Mouse (Mus musculus) E14TG2a.4 (cell line): ENCODE measurements around the gene Shisa6.
A peak's percentile ranks its signal among the peaks of the same experiment; 100 is the strongest.
"Not testable (repeated sequence)": the region's sequence is repeated elsewhere in the genome, so short reads cannot be mapped to it uniquely, and the experiment has no call there.

Source experiments
- H3K27me3 ChIP-seq: 2 replicates; pipeline ENCODE4 v1.6.1; 2014; ENCODE audit warnings: low read length, control low read depth; ENCODE audit not compliant: insufficient read depth
- H3K36me3 ChIP-seq: 2 replicates; pipeline ENCODE4 v1.6.1; 2014; ENCODE audit warnings: low read length, control low read depth; ENCODE audit not compliant: insufficient read depth
- H3K4me1 ChIP-seq: replicated peaks from 2 replicates; pipeline ENCODE4 v1.6.1; 2014; ENCODE audit warnings: low read depth, low read length, control low read depth
- H3K4me3 ChIP-seq: replicated peaks from 2 replicates; pipeline ENCODE4 v1.5.1; 2014; ENCODE audit warnings: mild to moderate bottlenecking, low read length
- H3K9me3 ChIP-seq: 2 replicates; pipeline ENCODE4 v1.6.1; 2014; ENCODE audit warnings: low read length, control low read depth
- CTCF ChIP-seq: conservative IDR thresholded peaks from 2 replicates; pipeline ENCODE4 v1.5.1; 2014; ENCODE audit warnings: low read length
- NANOG ChIP-seq: IDR thresholded peaks from 2 replicates; pipeline ENCODE4 v1.6.1; 2014; ENCODE audit warnings: borderline replicate concordance, low read length, mixed read lengths
- POU5F1 ChIP-seq: IDR thresholded peaks from 2 replicates; pipeline ENCODE4 v1.6.1; 2014; ENCODE audit warnings: low read length, borderline replicate concordance

Gene Shisa6

DNA sequence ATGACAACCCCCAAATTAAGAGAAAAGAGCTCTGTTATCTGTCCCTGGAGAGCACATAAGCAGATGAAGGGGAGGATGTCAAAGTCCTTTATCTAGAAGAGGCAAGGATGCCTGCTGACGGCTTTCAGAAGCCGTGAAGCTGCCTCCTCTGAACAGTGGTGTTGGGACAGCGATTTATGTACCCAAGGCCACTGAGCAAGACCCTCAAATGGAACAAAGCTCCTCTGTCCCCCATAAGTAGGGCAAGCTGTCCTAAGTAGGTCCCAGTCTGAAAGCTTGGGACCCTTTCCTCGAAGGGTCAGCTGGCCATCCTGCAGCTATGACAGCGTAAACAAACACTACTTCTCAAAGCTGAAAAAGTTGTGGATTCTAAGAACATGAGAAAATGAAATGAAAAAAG is 11.4 kb downstream of the Shisa6 start:
- Histone ChIP-seq H3K4me1 (no peaks in the 10 kb centered on the region), H3K36me3 (no peaks in the 10 kb centered on the region), H3K27me3 (peaks cover 15% of the 10 kb centered on the region; the same call in 1 of the 2 replicates), H3K9me3 (no peaks in the 10 kb centered on the region), H3K4me3 (no peak overlapping the region)
- TF ChIP-seq NANOG (no peak), CTCF (no peak), POU5F1 (no peak)

DNA sequence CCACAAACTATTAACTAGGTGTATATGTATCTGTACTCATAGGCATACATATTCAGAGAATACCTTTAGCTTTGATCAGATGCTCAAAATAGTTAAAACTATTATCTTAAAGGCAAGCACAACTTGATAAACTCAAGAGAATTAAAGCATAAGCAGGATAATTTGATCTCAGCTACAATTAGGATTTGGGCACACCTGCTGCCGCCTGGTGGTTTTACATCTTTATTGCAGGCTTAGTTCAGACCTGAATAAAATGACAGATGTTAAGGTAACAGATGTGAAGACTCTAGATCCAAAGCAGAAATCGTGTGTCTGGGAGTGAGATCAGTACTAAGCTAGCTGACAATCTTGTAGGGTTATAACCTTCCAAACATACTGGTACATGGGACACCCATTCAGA is 24.8 kb downstream of the Shisa6 start:
- no peaks in the 10 kb centered on the region for H3K36me3 ChIP-seq
- peak; percentile 75 for TF ChIP-seq CTCF
- no peak for TF ChIP-seq NANOG
- no peaks in the 10 kb centered on the region for H3K27me3 ChIP-seq
- no peaks in the 10 kb centered on the region for H3K4me1 ChIP-seq
- no peaks in the 10 kb centered on the region for H3K9me3 ChIP-seq
- H3K4me3 ChIP-seq: no peak overlapping the region

DNA sequence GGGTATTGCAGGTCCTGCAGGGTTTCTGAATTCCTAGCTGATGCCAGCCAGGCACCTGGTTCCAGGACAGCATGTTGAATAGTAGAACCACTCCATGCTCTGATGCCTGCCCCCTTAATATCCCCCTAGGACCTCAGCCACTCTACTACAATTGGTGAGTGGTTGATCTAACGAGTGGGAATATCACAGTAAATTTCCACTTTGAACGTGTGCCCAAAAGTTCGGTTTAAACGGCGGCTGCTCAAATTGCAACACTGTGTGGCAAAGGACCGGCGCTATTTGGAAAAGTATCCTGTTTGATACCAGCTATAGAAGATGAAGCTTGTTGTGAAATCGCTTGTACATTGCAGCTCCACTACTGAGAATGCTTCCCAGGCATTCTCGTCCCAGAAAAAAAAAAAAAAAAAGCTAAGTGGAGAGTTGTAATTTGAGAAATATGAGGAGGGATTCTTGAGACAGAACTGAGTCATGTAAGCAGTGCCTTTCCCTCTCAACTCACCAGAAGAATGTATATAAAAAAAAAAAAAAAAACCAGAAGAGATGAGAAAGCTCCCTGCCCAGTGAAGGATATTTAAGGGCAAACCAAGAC is 26.8 kb downstream of the Shisa6 start:
- no peaks in the 10 kb centered on the region for H3K4me1 ChIP-seq
- no peak overlapping the region for H3K4me3 ChIP-seq
- H3K36me3 ChIP-seq: no peaks in the 10 kb centered on the region
- no peaks in the 10 kb centered on the region for H3K9me3 ChIP-seq
- TF ChIP-seq CTCF: no peak
- TF ChIP-seq POU5F1: no peak
- no peak for TF ChIP-seq NANOG
- no peaks in the 10 kb centered on the region for H3K27me3 ChIP-seq

DNA sequence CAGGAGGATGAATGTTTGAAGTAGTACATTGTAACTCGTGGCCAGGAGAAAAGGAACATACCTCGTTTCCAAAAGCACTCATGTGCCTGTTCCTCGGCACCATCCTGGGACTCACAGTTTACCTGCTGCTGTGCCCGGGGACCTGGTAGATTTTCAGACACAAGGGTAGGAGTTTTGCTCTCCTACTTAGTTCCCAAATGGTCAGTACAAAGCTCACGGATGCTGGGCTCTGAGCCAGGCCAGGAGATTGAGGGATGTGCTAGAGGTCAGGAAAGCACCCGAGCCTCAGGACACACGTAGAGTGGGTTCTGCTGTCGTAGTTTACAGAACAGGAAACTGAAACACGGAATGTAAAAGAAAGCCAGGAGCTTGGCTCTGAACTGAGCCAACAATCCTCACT is 29.5 kb downstream of the Shisa6 start:
- H3K36me3 ChIP-seq: no peaks in the 10 kb centered on the region

DNA sequence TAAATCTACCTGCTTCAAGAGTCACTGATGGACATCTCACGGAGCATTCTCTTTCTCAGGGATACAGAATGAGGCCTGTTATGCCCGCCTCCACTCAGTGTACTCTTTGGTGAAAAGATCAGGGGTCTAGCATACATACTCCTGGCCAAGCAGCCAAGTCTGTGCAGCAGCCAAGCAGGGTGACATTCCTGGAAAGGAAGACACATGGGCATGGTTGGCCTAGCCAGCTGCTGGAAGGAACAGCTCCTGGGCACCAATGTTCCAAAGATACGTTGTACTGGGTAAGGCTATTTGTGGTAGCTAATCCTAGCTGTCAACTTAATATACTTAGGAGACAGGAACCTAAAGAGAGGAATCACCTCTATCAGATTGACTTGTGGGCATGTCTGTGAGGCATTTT is 31.4 kb downstream of the Shisa6 start:
- no peak for TF ChIP-seq NANOG
- Histone ChIP-seq H3K4me1 (no peaks in the 10 kb centered on the region), H3K27me3 (no peaks in the 10 kb centered on the region), H3K4me3 (no peak overlapping the region), H3K9me3 (no peaks in the 10 kb centered on the region), H3K36me3 (no peaks in the 10 kb centered on the region)

More for the DNA sequence above, 29.5 kb downstream of the Shisa6 start:
- TF ChIP-seq CTCF: no peak
- TF ChIP-seq NANOG: no peak
- no peak for TF ChIP-seq POU5F1
- no peaks in the 10 kb centered on the region for H3K9me3 ChIP-seq
- no peaks in the 10 kb centered on the region for H3K4me1 ChIP-seq
- H3K27me3 ChIP-seq: no peaks in the 10 kb centered on the region
- H3K4me3 ChIP-seq: no peak overlapping the region

GRCm38 (mm10) chr11:66487765-66488164 is 38.0 kb downstream of the Shisa6 start:
- H3K36me3 ChIP-seq: no peaks in the 10 kb centered on the region
- no peaks in the 10 kb centered on the region for H3K4me1 ChIP-seq
- no peaks in the 10 kb centered on the region for H3K27me3 ChIP-seq
- TF ChIP-seq CTCF: no peak
- no peak for TF ChIP-seq NANOG
- no peak for TF ChIP-seq POU5F1
- H3K9me3 ChIP-seq: no peaks in the 10 kb centered on the region
- H3K4me3 ChIP-seq: no peak overlapping the region

DNA sequence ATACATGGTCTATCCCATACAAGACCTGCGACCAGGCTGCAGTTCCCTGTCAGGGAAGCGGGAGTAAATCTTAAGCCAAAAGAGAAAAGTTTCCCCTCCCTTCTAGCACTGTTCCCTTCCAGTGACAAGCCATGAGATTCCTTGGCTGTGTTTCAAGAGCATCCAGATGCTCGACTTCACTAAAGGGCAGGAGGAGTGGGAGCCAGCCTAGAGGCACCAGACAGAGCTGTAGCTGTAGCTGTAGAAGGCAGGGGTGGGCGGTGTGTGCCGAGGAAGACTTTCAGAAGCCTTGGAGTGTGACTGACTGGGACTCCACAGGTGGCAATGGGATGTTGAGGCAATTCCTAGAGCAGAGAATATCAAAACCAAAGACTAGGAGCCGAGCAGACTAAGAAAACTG is 43.3 kb downstream of the Shisa6 start:
- H3K4me3 ChIP-seq: no peak overlapping the region
- H3K27me3 ChIP-seq: no peaks in the 10 kb centered on the region
- no peaks in the 10 kb centered on the region for H3K9me3 ChIP-seq
- TF ChIP-seq POU5F1 (no peak), NANOG (no peak)
- H3K36me3 ChIP-seq: no peaks in the 10 kb centered on the region
- no peaks in the 10 kb centered on the region for H3K4me1 ChIP-seq

GRCm38 (mm10) chr11:66442631-66443030 is 83.1 kb downstream of the Shisa6 start:
- Histone ChIP-seq H3K4me3 (no peak overlapping the region), H3K27me3 (no peaks in the 10 kb centered on the region), H3K9me3 (no peaks in the 10 kb centered on the region), H3K4me1 (no peaks in the 10 kb centered on the region), H3K36me3 (no peaks in the 10 kb centered on the region)
- TF ChIP-seq POU5F1 (no peak), NANOG (no peak), CTCF (no peak)

DNA sequence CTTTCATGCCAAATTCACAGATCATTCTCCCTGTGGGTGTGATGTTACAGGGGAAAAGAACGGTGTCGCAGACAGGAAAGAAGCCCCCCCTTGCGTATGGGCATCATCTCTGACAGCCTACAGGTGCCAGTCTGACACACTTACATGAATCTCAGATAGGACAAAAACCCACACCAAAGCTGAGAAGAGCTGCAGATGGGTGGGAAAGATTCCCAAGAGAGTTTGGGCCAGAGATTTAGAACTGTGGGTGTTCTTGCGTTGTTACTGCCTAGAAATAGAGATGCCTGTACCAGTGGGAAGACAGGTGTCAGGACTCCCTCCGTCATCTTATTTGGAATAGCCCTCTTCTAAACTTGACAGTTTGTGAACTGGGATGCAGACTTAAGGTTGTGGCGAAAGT is 99.6 kb downstream of the Shisa6 start:
- Histone ChIP-seq H3K9me3 (no peaks in the 10 kb centered on the region), H3K4me3 (no peak overlapping the region), H3K27me3 (no peaks in the 10 kb centered on the region), H3K4me1 (no peaks in the 10 kb centered on the region), H3K36me3 (no peaks in the 10 kb centered on the region)
- TF ChIP-seq CTCF (no peak), POU5F1 (no peak)

DNA sequence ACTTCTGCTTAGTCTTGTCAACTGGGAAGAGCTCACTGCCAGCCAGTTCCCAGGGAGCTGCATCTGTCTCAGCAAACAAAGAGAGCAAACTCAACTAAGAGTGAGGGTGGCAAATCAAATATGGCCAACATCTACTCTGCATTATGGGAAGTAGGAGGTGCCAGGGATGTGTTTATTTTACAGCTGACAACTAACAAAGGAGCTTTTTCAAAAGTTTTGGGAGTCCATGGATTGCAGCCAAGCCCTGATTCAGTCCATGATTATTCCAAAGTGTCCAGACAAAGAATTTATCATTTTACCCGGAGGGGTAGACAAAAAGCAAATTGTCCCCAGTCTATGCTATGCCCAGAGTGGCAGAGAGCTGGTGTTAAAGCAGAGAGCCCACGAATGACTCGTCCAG is 107.5 kb downstream of the Shisa6 start:
- TF ChIP-seq NANOG (no peak), POU5F1 (no peak), CTCF (no peak)
- no peaks in the 10 kb centered on the region for H3K4me1 ChIP-seq
- H3K27me3 ChIP-seq: no peaks in the 10 kb centered on the region
- H3K36me3 ChIP-seq: no peaks in the 10 kb centered on the region
- no peaks in the 10 kb centered on the region for H3K9me3 ChIP-seq
- no peak overlapping the region for H3K4me3 ChIP-seq

- H3K36me3 ChIP-seq, H3K4me3 ChIP-seq, H3K27me3 ChIP-seq, H3K4me1 ChIP-seq, H3K9me3 ChIP-seq: not testable (repeated sequence)
Observed at GRCm38 (mm10) chr11:66408721-66409120, 117.0 kb downstream of the Shisa6 start.
